ENCODE assay signal across 28 mouse cellular contexts in the genomic region with DNA sequence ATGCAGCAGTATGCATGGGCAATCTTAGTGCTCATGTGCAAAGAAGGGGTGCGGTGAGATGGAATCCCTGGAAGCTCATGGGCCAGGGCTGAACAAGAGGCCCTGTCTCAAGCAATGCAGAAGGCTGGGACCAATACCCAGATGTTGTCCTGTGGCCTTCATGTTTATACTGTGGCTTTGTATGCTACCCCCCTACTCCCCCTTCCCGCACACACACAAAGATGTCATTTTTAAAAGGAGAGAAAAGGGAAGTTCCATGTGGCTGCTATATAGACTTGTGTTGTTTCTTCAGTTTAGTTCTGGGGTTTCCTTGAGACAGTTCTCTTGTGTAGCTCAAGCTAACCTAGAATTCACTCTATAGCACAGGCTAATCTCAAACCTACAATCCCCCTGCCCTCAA. TPM values are rescaled to one million over a fixed set of nuclear protein-coding genes. Genes with fewer than 3 reads are reported as not detected.
DNase-seq lines count a peak whose midpoint lies in the region; ATAC-seq lines count a peak whose summit lies in the region.
"Had no signal": no experiment of that assay in that cellular context is flagged by ENCODE, and none has a peak within 500 bp of the region (broad histone marks: within the 10 kb centered on the region; RNA-seq: fewer than 3 reads in every experiment).

No protein-coding gene starts in this region.

- H3K9ac ChIP-seq in forebrain, embryonic 13.5 days = no peak overlapping the region
- H3K9ac ChIP-seq: embryonic facial prominence, embryonic 13.5 days; embryonic facial prominence, embryonic 15.5 days; forebrain, embryonic 12.5 days; forebrain, embryonic 15.5 days; forebrain, postnatal 0 days had no signal

- H3K27ac ChIP-seq in heart, embryonic 10.5 days = no peak overlapping the region
- H3K27ac ChIP-seq in forebrain, embryonic 13.5 days = no peak overlapping the region
- H3K27ac ChIP-seq: embryonic facial prominence, embryonic 13.5 days; embryonic facial prominence, embryonic 15.5 days; forebrain, embryonic 10.5 days; forebrain, embryonic 12.5 days; forebrain, embryonic 15.5 days had no signal

- peak; percentile 51 to 78; a peak in 3 of 4 replicates for ATAC-seq in hematopoietic stem cell, adult 5-6 weeks (replicated peaks in 1 of 2; ENCODE audit: insufficient read depth in 1 of 2, low FRiP score in 2 of 2, low TSS enrichment in 1 of 2, low read depth in 1 of 2, poor library complexity in 2 of 2, severe bottlenecking in 2 of 2)
- ATAC-seq in forebrain, embryonic 13.5 days = no peak
- ATAC-seq: activated CD4-positive, CD25-positive, alpha-beta regulatory T cell, adult 4 months; CD4-positive, CD25-positive, alpha-beta regulatory T cell, adult 4 months; forebrain, embryonic 15.5 days; forebrain, postnatal 0 days; Patski had no signal

- no peak overlapping the region for H3K4me3 ChIP-seq in heart, embryonic 10.5 days
- H3K4me3 ChIP-seq in forebrain, embryonic 13.5 days = no peak overlapping the region
- H3K4me3 ChIP-seq: embryonic facial prominence, embryonic 13.5 days; embryonic facial prominence, embryonic 15.5 days; erythroblast, embryonic 14.5 days; forebrain, embryonic 10.5 days; forebrain, embryonic 12.5 days; forebrain, embryonic 15.5 days had no signal

- H3K9me3 ChIP-seq in heart, embryonic 10.5 days = no peaks in the 10 kb centered on the region
- no peaks in the 10 kb centered on the region for H3K9me3 ChIP-seq in forebrain, embryonic 13.5 days (replicated peaks)
- H3K9me3 ChIP-seq: embryonic facial prominence, embryonic 13.5 days; embryonic facial prominence, embryonic 15.5 days; forebrain, embryonic 10.5 days; forebrain, embryonic 12.5 days; forebrain, embryonic 15.5 days; G1E had no signal

- peak; percentile 10 for DNase-seq in heart, adult 11 months
- no peak for DNase-seq in heart, embryonic 10.5 days (ENCODE audit: low spot score)
- no peak for DNase-seq in thymus, postnatal 14 days
- DNase-seq: adrenal gland, adult 8-10 months; adrenal gland, postnatal 14 days; adrenal gland, postnatal 36 days; B cell, adult 2 months; cerebellum, adult 11-12 months; cerebellum, adult 2 months; cerebellum, adult 9-10 months; cerebellum, postnatal 10 days; cerebellum, postnatal 25 days; embryo, embryonic 11 days; forebrain, postnatal 0 days had no signal

- WGBS in heart, embryonic 10.5 days = 92% methylated on average over 2 of the region's 2 CpGs
- WGBS in forebrain, embryonic 13.5 days = 100% methylated on average over 2 of the region's 2 CpGs

- no peak overlapping the region for H3K4me2 ChIP-seq in forebrain, embryonic 13.5 days
- H3K4me2 ChIP-seq: embryonic facial prominence, embryonic 13.5 days; embryonic facial prominence, embryonic 15.5 days; forebrain, embryonic 12.5 days; forebrain, embryonic 15.5 days had no signal

- no peaks in the 10 kb centered on the region for H3K4me1 ChIP-seq in heart, embryonic 10.5 days
- no peaks in the 10 kb centered on the region for H3K4me1 ChIP-seq in forebrain, embryonic 13.5 days
- H3K4me1 ChIP-seq: forebrain, embryonic 10.5 days; forebrain, embryonic 12.5 days; forebrain, embryonic 15.5 days had no signal

- H3K36me3 ChIP-seq in heart, embryonic 10.5 days = peaks cover 13% of the 10 kb centered on the region; the same call in 1 of the 2 replicates
- H3K36me3 ChIP-seq in forebrain, embryonic 13.5 days (ENCODE audit: poor library complexity, severe bottlenecking) = peaks cover 45% of the 10 kb centered on the region

- H3K27me3 ChIP-seq in heart, embryonic 10.5 days (ENCODE audit: insufficient read depth, poor library complexity, severe bottlenecking) = no peaks in the 10 kb centered on the region
- H3K27me3 ChIP-seq in forebrain, embryonic 13.5 days = no peaks in the 10 kb centered on the region
- H3K27me3 ChIP-seq: CH12.LX; embryonic facial prominence, embryonic 13.5 days; embryonic facial prominence, embryonic 15.5 days; forebrain, embryonic 12.5 days; forebrain, embryonic 15.5 days; Patski had no signal

RNA-seq across cellular contexts. Expression of a gene that starts 48.4 kb away (rescaled TPM):
- polyA plus RNA-seq in heart, embryonic 10.5 days (2016; fragmentation: Nextera tagmentation; extraction: Ambion mirVana) = 0.21 and 0.35 TPM in 2 replicates
- total RNA-seq in hematopoietic stem cell, adult 5-6 weeks (2017) = not detected in 2 replicates
- polyA plus RNA-seq in forebrain, embryonic 13.5 days (2015; fragmentation: Nextera tagmentation; extraction: Ambion mirVana) = 0.15 TPM in 1 of 2 replicates, not detected in the other
- total RNA-seq: adrenal gland, adult 18-20 months; adrenal gland, postnatal 14 days; adrenal gland, postnatal 36 days; CH12.LX had no signal
- polyA plus RNA-seq: activated CD4-positive, CD25-positive, alpha-beta regulatory T cell, adult 4 months; CD4-positive, CD25-positive, alpha-beta regulatory T cell, adult 4 months; erythroblast, embryonic 14.5 days; G1E; Patski had no signal
